Mouse (Mus musculus): ENCODE measurements at regions not wholly inside any gene's neighbourhood (a gene's known extent, or its start where the extent isn't known, plus 50 kb on each side); places are given as distances from the start of the nearest gene placed in this dataset.

GRCm38 (mm10) chr9:41833408-41833807 lies 290.7 kb downstream of the Sorl1 start:
- no peak for DNase-seq (ENCODE audit: low read depth)

DNA sequence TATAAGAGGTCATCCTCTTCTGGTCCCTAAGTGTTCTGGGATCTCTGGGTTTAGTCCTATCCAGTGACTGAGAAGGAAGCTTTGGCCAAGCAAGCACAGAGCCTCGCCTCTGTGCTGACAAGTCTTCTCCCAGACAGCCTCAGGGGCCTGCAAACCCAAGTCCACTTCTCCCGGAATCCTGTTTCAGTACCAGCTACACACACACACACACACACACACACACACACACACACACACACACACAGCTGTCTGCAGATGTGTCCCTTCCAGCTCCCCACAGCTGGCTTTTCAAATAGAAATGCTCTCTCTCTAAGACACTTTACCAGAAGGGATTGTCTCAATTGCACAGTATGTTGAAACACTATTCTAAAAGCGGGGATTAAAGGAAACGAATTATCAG lies 296.7 kb downstream of the Sorl1 start:
- DNase-seq (ENCODE audit: low read depth) = no peak

GRCm38 (mm10) chr9:41821401-41821800 lies 302.7 kb downstream of the Sorl1 start:
- no peak for DNase-seq (ENCODE audit: low read depth)

DNA sequence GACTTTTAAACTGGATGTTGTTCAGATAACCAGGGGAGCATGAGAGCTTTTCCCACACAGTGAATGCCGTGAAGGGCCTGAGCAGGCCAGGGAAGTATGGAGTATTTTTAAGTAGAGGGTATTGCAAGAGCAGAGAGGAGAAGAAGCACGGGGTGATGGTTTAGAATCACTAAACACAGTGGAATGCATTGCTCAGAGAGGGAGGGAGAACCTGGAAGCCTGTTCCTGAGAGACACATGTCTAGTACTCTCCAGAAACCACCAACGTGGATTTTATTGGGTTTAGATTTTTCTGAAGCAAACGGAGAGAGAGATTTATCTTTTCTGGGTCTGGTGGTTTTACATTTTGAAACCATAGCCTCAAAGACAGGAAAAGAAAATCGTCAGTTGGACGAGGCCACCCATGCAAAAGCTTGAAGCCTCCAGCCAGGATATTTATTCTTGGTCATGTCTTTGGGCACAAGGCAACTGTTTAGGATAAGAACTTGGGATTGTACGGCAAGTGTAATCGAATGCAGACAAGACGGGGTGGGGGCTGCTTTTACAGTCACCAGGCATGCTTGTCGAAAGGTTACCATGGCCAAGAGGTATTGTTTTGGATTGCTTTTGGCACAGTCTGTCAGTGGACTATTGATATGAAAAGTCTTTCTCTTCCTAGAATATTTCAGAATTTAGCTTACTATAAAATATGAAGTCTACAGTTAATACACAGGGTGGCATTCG lies 306.2 kb downstream of the Sorl1 start:
- no peak for DNase-seq (ENCODE audit: low read depth)

DNA sequence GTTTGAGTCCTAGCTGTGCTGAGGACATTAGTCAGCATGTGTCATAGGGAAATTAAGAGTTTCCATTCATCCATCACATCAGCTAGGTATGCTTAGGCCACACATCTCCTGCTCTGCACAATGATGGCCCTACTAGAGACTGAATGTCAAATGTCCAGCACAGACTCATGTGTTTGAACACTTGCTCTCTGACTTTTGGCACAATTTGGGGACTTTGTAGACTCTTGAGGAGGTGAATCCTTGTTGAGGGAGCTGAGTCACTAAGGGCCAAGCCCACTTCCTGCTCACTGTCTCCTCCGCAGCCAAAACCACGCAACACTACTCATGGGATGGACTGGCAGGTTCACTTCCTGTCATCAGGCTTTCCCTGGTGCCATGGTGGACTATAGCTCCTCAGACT lies 308.2 kb downstream of the Sorl1 start:
- DNase-seq (ENCODE audit: low read depth) = no peak

DNA sequence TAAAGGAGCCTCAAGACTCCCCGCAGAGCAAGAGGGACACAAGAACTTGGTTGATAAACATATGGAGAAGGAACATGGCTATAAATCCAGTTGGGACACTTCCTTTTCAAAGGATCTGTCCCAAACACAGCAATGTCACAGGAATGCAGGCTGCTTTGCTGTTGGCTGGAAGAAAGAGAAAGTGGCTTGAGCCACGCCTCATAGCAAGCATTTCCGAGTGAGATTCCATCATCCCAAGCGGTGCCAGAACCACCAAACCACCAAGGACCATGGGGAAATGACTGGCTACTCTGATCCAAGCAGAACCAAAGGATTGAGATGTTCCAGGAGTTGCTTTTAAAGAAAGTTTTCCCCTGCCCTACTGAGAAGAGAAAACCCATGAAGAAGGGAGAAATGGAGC lies 314.8 kb downstream of the Sorl1 start:
- DNase-seq (ENCODE audit: low read depth) = no peak

GRCm38 (mm10) chr9:41808791-41809190 lies 315.3 kb downstream of the Sorl1 start:
- DNase-seq (ENCODE audit: low read depth) = no peak

GRCm38 (mm10) chr9:41806289-41806621 lies 317.8 kb downstream of the Sorl1 start:
- no peak for DNase-seq (ENCODE audit: low read depth)

- no peak for DNase-seq (ENCODE audit: low read depth)
These were observed 318.4 kb downstream of the Sorl1 start for GRCm38 (mm10) chr9:41805491-41806288.

DNA sequence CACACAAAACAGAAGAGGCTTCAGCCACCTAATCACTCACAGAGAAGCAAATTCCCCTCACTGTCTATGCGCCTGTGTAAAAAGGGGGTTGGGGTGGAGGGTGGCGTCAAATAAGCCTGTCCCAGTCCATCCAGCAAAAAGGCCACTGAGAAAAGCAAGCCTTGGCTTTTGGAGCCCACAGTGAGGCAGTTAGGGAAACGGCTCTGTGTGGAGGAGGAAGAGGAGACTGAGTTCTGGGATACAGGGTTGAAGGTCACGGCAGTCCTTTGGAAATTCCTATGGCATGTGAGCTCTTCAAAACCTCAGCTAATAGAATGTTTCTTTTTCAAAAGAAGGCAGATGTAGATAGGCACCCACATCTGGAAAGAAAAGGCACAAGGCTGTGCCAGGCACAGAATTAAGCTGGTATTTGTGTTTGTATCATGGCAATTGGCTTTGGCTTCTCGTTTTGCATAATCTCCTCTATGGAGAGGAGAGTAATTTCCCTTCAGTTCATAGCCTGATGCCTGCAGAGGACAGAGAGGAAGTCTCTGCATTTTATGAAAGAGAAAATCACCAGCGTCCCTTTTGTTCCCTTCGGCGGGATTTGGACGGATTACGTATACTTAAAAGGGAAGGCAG lies 319.3 kb downstream of the Sorl1 start:
- DNase-seq (ENCODE audit: low read depth) = no peak

GRCm38 (mm10) chr9:41803680-41804460 lies 320.2 kb downstream of the Sorl1 start:
- DNase-seq (ENCODE audit: low read depth) = no peak

DNA sequence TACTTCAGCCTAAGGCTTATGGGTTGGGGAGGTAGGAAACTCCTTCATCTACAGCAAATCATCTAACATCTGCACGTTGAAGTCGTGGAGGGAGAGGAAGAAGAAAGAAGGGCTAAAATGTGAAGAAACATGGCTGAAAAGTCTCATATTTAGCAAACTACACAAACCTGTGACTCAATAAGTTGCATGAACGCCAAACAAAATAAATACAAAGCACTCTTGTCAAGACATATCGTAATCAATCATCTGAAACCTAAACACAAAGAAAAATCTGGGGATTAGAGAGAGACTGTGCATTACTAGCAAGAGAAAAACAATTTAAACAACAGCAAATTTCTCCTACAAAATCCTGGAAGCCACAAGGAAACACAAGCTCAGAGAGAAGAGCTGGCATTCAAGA lies 322.7 kb downstream of the Sorl1 start:
- DNase-seq (ENCODE audit: low read depth) = no peak

DNA sequence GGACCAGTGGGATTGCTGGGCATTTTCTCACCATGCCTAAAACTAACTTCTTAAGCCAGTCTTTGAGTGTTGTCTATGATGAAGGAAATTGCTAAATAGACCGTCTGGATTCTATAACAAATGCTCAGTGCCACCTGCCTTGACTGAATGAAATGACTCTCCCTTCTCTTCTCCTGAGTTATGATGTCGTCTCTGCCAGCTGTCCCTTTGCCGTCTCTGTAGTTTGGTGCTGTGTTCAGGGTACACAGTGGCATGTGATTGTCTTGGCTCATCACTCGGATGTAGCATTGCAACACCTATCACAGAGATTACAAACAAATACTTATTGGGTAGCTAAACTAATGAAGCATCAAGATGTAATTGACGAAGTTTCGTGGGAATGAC lies 331.3 kb downstream of the Sorl1 start:
- DNase-seq (ENCODE audit: low read depth) = no peak

GRCm38 (mm10) chr9:41792173-41792829 lies 331.8 kb downstream of the Sorl1 start:
- DNase-seq (ENCODE audit: low read depth) = no peak

DNA sequence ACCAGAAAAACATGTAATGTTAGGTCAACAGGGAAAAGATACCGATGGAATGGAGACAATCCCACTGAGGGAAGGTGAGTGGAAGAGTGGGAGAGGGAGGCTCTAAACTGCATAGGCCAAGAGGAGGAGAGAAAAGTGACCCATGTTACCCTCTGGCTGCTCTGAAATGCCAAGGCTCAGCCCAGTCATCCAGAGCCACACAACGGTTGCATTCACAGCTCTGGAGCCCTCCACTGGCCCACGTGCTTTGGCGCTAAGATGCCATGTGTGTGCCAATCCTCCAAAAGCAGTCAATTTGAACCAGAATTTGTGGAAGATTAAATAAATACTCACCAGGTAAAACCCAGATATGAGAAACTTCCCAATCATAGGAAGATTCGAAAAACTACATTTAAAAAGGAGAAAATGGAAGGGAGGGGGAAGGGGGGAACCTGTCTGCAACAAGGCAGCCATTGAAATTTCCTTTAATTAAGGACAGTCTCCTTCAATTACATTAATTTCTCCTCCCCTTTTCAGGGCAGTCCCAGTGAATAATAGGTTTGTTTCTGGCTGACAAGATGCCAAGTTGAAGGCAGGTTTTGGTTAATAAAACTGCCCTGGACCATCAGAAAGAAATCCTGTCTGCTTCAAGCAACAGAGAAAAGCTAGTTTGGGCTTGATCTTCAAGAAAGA lies 332.5 kb downstream of the Sorl1 start:
- no peak for DNase-seq (ENCODE audit: low read depth)

DNA sequence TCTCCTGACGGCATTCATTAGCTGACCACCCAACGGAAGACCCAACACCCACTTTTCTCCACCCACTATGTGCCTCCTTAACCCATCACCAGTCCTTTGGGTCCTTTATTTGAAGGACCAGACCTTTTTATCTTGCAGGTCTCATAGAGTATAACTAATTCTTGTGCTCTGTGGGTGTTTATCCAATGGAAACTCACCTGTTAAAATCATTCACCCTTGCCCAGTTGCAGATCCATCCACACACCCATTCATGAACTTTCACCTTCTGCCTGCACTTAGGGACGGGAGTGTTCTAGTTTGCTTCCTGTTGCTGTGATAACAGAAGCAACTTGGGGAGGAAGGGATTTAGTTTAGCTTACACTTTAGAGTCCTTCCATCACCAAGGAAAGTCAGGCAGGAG lies 339.0 kb downstream of the Sorl1 start:
- DNase-seq (ENCODE audit: low read depth) = no peak

DNA sequence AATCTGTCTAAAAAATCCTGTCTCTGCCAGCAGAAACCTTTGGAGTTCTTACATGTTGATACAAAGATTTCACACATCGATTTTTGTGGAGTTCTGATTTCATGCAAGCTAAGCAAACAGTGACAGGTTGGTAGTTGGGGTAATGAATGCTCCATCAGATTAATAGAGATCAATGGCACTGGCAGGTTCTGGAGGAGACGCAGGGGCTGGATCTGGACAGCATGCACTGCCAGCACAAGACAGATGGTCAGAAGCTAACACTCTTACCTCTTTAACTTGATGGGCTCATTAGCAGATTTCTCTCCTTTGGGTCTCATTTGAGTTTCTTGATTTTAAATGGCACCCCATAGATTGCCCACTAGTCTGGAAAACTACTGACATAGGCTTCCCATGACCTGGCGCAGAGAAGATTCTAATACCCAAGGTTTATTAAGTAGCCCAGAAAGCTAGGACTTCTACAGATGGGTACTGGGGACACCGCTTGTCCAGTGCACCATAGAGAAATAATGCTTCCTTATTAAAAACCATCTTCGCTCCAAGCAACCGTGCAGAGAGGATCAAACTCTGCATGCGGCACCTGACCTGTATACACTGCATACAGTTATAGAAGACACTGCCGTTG lies 351.7 kb downstream of the Sorl1 start:
- no peak for DNase-seq (ENCODE audit: low read depth)

DNA sequence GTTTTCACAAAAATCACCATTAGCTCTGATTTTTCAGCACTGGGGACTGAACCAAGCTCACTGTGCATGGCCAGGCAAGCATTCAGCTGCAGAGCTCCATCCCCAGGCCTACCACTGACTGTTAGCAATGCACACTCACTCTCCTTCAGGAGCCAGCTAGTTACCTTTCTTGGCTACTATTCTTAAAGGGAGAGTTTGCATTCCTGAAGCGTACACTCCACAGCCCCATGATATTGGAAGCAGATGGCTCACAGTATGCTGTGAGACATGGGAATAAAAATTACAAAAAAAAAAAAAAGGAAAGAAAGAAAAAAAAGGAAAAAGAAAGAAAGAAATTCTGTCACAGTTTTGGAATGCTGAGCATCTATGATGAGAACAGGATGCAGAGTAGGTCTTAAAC lies 352.8 kb downstream of the Sorl1 start:
- DNase-seq (ENCODE audit: low read depth) = no peak

DNA sequence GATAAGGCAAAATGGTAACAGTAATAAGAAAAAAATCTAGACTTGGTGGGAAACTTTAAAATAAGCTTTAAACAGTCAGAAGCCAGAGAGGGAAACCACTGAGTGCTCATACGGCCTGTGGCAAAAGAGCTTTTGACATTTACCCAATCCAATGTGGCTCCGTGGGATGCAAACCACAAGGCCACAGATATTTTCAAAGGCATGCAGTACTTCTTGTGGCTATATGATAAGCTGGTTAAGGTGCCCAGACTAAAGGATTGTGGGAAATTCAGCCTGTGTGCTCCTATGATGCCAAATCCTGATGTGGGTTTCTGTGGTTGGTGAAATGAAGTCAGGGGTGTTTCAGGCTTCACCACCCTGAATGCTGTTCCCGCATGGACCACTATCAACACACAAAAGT lies 355.8 kb downstream of the Sorl1 start:
- DNase-seq (ENCODE audit: low read depth) = no peak

DNA sequence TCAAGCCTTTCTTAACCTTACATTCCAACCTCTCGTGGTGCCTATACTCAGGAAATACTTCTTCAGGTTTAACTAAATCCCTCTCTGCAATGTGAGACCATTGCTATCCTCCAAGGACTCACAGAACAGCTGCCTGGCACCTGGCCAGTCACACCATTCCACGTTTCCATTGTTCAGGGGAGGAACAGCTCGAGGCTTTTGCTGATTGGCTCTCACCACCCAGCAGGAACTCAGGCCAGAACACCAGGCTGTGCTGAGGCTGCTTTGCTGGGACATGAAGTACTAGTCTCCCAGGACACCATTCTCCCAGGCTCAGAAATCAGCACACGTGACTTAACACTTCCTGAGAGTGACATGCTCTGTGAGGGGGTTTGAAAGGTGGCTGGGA lies 357.6 kb downstream of the Sorl1 start:
- DNase-seq (ENCODE audit: low read depth) = no peak

Measured in naive thymus-derived CD4-positive, alpha-beta T cell, adult 2 months (primary cell).